Mouse (Mus musculus) spleen, adult 18-20 months (tissue): ENCODE data around the gene 1500011B03Rik.

ENCODE experiments used
- DNase-seq, 2 experiments: peaks; one replicate each; pipeline ENCODE4 v3.0.0; 2022; ENCODE audit warnings: mixed read lengths in 2 of 2

The 1500011B03Rik gene

GRCm38 (mm10) chr5:114779956-114780489 lies 43.2 kb downstream of the 1500011B03Rik start:
- no peak for DNase-seq

DNA sequence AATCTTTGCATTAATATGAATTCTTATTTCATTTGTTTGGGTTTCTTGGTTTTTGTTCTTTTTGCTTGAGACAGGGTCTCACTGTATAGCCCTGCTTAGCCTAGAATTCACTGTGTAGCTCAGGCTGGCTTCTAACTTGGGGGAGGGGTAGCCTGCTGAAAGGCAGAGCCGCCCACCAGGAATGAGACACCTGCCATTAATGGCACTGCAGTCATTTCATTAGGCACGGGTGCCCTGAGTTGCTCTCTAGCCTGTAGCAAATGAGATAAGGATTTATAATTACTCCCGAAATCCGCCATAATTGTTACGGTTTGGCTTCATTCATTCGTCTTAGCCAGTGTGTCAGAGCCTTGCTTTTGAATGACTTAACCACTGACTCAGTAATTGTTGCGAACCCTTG lies 47.1 kb downstream of the 1500011B03Rik start:
- DNase-seq, result no peak

GRCm38 (mm10) chr5:114775056-114775979 lies 48.0 kb downstream of the 1500011B03Rik start, which contains the start of gene Git2:
Gene Git2, minus strand, starts transcription at chr5:114775517.
- peak in 1 of 2 experiments; percentile 40 for DNase-seq

DNA sequence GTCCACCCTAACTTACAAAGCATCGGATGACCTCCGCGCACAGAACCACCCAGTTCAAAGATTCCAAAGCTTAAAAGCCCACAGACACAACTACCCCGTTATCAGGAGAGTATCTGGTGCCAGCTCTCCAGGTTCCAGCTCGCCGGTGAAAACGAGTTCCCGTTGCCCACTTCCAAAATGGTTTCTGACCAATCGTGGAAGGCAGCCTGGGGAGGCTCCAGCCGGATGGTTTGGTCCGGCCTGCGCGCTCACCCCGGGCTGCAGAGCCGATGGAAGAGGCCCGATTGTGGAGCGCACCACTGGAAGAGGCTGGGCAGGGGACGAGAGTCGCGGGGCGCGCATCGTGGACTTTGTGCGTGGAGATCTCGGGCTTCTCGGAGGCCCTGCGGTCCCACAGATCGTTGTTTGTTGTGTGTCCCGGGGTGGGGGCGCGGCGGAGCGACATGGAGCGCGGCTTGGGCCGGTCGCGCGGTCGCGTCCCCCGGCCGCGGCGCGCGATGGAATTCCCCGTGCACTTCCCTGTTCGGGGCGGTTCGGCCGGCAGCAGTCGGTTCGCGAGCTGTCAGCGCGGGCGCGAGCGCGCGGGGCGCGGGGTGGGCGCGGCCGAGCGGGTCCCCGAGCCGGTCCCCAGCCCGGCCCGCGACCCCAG lies 48.7 kb downstream of the 1500011B03Rik start, which contains the start of gene Ankrd13a:
Gene Ankrd13a (plus strand): TSS at position 275 of the 649 bp plus-strand sequence.
- peak; percentile 80 to 81 for DNase-seq

GRCm38 (mm10) chr5:114773780-114774179 lies 49.5 kb downstream of the 1500011B03Rik start:
- DNase-seq, result peak in 1 of 2 experiments; percentile 48

DNA sequence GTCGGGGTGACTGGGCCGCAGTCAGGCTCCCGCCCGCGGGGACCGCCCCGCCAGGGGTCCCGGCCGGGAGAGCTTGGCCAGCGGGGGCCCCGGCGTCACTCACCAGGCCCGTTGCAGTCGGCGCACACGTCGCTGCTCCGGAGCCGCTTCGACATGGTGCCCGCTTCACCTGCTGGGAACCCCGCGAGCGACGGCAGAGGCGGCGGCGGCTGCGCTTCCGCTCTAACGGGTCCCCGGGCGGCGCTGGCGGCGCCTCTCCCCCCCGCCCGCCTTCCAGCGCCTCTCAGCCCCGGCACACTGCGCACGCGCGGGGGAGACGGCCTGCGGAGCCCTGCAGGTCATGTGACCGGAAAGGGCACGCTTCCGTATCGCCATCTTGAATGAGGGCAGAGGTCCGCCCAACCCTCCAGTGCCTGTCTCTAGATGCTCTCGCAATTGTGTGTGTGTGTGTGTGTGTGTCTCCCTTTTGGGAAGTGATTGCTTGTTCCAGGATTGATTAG lies 50.0 kb downstream of the 1500011B03Rik start:
- DNase-seq, result peak; percentile 97

DNA sequence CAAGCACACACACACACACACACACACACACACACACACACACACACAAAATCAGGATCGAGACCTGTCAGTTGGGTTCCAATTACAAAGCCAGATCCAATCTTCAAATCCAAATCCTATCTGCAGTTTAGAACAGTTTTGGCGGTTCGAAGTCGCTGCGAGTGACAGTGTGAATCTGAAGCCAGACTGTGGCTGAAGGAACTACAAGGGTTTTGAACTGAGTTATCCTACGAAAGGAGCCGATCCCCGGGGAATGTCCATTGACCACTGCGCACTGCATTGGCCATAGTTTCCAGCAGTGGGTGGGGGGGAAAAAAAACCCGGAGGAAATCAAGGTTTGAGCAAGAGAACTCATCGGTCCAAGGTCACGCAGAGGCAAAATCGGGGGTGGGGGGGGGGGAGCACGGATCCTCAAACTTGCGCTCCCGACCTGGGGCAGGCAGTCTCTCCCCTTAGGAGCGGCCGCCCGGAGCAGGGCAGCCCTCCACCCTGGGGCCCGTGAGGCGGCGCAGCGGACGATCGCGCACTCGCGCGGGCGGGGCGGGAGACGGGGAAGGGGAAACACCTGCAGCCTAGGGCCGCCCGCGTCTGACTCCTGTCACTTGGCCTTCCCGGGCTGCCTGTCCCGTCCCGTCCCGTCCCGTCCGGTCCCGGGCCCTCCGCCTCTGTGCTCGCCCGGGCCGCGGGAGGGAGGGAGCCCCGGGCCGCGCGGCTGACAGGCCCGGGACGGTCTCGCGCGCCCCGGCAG lies 50.6 kb downstream of the 1500011B03Rik start:
- DNase-seq, result peak; percentile 71 to 77

- no peak for DNase-seq
Observed at GRCm38 (mm10) chr5:114771796-114772195, 51.5 kb downstream of the 1500011B03Rik start.

DNA sequence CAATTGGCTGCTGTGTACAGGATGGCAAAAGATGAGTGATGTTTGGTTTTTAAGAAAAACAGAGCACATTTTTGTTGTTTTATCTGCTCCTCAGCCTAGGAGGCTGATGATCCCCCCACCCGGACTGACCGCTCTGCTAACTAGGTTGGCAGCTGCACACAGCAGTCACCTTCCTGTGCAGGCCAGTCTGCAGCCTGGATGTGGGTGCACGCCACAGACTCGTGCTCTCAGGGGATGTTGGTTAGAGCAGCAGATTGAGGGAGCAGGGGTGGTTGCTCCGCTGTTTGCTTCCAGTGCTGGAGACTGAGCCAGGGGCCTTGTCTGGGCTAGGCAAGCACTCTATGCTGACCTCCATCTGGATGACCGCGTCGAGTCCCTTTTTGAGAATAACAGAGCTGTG lies 53.5 kb downstream of the 1500011B03Rik start:
- DNase-seq, result no peak

DNA sequence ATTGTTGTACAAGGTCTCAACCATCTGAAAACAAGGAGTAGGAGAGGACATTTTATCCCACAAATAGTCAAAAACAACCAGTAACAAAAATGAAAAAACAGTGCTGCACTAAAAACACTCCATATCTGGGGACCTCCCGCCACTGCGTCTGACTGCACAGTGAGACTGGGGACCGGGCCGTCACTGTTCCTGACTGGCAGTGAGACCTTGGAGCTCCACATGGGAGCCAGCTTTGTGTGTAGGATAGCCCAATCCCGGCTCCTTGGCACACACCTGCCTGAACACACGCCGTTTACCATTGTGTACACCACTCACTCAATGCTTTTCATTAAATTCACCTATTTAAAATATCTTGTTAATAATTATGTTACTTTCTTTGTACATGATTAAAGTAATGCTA lies 56.1 kb downstream of the 1500011B03Rik start:
- DNase-seq, result no peak

DNA sequence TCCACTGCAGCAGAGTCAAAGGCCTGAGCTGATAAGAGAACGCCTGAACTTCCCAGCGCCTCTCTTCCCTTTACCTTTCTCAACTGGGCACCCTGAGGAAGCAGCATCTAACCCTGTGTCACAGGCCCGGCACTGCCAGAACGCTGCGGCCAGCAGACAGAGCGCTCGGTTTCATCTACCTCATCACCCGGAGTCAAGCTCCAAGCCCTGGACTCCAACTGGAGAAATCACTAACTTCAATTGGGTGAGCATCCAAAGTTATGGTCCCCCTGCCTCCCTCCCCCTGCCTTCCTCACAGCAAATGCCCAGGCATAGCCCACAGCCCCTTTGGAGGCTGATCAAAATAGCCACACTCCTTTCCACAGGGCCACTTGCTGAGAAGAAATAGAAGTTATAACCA lies 56.6 kb downstream of the 1500011B03Rik start:
- no peak for DNase-seq

GRCm38 (mm10) chr5:114764812-114765735 lies 58.2 kb downstream of the 1500011B03Rik start:
- no peak for DNase-seq

DNA sequence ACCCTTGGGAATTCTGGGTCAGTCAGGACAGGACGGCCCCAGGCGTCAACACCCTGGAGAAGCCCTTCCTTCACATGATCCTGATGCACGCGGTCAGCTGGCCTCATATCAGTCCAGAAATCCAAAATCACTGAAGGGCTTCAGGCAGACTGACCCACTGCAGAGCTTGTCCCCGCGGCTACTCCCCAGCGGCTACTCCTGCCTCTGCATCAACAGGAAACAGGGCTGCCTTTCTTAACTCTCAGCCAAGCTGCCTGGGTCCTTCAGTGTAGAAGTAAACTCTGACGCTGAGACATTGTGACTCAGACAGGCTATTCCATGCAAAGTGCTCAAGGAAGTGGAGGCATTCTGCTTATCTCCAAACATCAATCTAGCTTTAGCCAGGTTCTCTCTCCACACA lies 61.3 kb downstream of the 1500011B03Rik start:
- no peak for DNase-seq

DNA sequence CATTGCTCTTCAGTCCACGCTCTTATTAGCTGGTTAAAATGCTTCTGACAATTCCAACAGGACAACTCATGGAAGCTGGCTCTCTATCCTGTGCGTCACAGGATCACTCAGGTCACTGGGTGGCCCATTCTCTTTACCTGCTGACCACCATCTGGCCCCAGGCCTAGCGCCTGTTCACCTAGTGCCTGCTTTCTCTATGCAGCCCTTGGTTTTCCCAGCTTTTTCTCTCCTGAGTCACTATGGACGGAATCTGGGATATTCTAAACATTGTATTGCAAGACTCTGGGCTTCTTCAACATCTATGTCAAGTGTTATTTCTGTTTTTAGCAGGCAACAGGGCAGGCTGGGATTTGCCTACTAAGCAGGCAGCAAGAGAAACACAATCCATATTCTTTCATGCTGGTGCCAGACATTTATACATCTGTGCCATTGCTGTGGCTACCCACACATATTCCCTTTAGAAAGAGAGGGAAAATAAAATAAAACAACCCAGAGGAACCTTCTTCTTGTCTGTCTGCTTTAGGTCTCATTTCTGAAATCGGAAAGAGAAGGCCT lies 63.7 kb downstream of the 1500011B03Rik start:
- no peak for DNase-seq
